Mouse (Mus musculus) forebrain, embryonic 14.5 days (tissue): ENCODE measurements around the gene Prkn. TPM values are rescaled to one million over a fixed set of nuclear protein-coding genes. Genes with fewer than 3 reads are reported as not detected.
"Not testable (repeated sequence)": the region's sequence is repeated elsewhere in the genome, so short reads cannot be mapped to it uniquely, and the experiment has no call there.

Source experiments
- ATAC-seq: fragments of 200-750 bp; cut with Nextera tagmentation; 2 replicates; pipeline ENCODE4 v1.8.0; 2017; ENCODE audit warnings: mild to moderate bottlenecking, moderate library complexity
- DNase-seq: peaks from one replicate; pipeline ENCODE4 v3.0.0-alpha.2; 2015; ENCODE audit warnings: low spot score
- H3K27ac ChIP-seq: fragments of 300-500 bp; sonication (generic); 2 replicates; pipeline ENCODE4 v1.5.1; 2014; ENCODE audit warnings: low read depth, mild to moderate bottlenecking, control low read depth, low read length, moderate library complexity
- H3K27me3 ChIP-seq: fragments of 300-500 bp; sonication (generic); replicated peaks from 2 replicates; pipeline ENCODE4 v1.6.1; 2014; ENCODE audit warnings: low read length, control low read depth, mixed read lengths; ENCODE audit not compliant: control insufficient read depth, insufficient read depth
- H3K36me3 ChIP-seq: fragments of 300-500 bp; sonication (generic); 2 replicates; pipeline ENCODE4 v1.6.1; 2014; ENCODE audit warnings: low read length, control low read depth; ENCODE audit not compliant: control insufficient read depth, insufficient read depth
- H3K4me1 ChIP-seq: fragments of 300-500 bp; sonication (generic); 2 replicates; pipeline ENCODE4 v1.6.1; 2014; ENCODE audit warnings: antibody characterized with exemption, low read length, control low read depth; ENCODE audit not compliant: control insufficient read depth, insufficient read depth
- H3K4me2 ChIP-seq: fragments of 300-500 bp; sonication (generic); 2 replicates; pipeline ENCODE4 v1.6.1; 2014; ENCODE audit warnings: mild to moderate bottlenecking, control low read depth, low read length
- H3K4me3 ChIP-seq: fragments of 300-500 bp; sonication (generic); 2 replicates; pipeline ENCODE4 v1.5.1; 2014; ENCODE audit warnings: low read depth, low read length, control low read depth
- H3K9ac ChIP-seq: fragments of 300-500 bp; sonication (generic); 2 replicates; pipeline ENCODE4 v1.6.1; 2014; ENCODE audit warnings: mild to moderate bottlenecking, low read length, control low read depth, moderate library complexity
- H3K9me3 ChIP-seq: fragments of 300-500 bp; sonication (generic); replicated peaks from 2 replicates; pipeline ENCODE4 v1.6.1; 2016; ENCODE audit warnings: low read length, control low read depth, mixed read lengths; ENCODE audit not compliant: control insufficient read depth
- WGBS: fragments of 180-500 bp; shearing (Covaris S2); extraction: QIAGEN DNeasy Blood & Tissue Kit; methylation state at CpG from one replicate; pipeline ENCODE4 v1.1.7; 2014; 5-methylcytosine and 5-hydroxymethylcytosine counted together
- polyA plus RNA-seq: library from polyadenylated mRNA; unstranded; fragments of >200 nt; fragmentation: Nextera tagmentation; extraction: Ambion mirVana; gene quantifications from 2 replicates; pipeline ENCODE4 v1.2.1, GENCODE M21; 2014

Prkn gene
- polyA plus RNA-seq, 1 experiment from 2014 or later = 1.6 TPM

DNA sequence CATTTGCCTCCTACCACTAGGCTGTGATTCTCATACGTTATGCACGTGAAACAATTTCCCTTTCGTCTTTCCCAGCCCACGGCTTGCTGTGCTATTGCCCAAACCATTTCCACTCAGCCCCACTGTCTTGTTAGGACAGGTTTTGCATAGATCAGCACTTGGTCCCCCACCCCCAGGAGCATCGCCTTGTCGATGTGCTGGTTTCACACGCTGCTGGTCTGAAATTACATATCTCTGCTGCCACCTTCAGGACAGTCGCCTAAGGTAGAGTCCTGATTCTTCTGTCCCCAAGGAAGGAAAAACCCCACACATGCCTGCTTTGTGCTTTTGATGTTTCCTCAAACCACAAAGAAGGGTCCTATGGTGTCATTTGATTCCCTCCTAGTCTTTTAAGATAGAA, 1153.1 kb downstream of the Prkn start:
- H3K27ac ChIP-seq = no peak overlapping the region
- no peaks in the 10 kb centered on the region for H3K9me3 ChIP-seq
- DNase-seq (peak; percentile 88), ATAC-seq (peak; percentile 85)
- no peaks in the 10 kb centered on the region for H3K27me3 ChIP-seq
- no peak overlapping the region for H3K4me2 ChIP-seq
- WGBS = 29% methylated on average over 8 of the region's 8 CpGs
- no peak overlapping the region for H3K9ac ChIP-seq
- H3K36me3 ChIP-seq = no peaks in the 10 kb centered on the region
- no peak overlapping the region for H3K4me3 ChIP-seq
- H3K4me1 ChIP-seq = peaks cover 2% of the 10 kb centered on the region; the same call in 1 of the 2 replicates

DNA sequence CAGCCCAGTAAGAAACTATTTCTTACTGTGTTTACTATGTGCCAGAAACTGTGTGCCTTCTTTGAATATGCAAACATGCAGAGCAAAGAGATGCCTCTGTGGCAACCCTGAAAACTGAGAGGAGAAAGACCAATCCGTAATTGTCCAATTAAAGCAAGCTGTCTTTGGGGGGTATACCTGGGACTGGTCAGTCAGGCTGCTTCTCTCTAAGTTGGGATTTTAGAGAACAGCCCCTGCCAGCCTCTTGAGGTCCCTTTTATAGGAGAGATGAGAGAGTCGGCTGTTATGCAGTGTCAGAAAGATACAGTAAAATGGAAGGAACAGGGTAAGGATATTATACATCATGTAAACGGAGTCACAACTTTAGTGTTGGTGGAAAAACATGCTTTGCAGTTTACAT, 1154.1 kb downstream of the Prkn start:
- Histone ChIP-seq H3K36me3 (no peaks in the 10 kb centered on the region), H3K4me1 (peaks cover 2% of the 10 kb centered on the region; the same call in 1 of the 2 replicates), H3K4me2 (no peak overlapping the region), H3K9me3 (no peaks in the 10 kb centered on the region), H3K27ac (no peak overlapping the region), H3K9ac (no peak overlapping the region), H3K4me3 (no peak overlapping the region), H3K27me3 (no peaks in the 10 kb centered on the region)
- 82% methylated on average over 3 of the region's 3 CpGs for WGBS
- DNase-seq = no peak
- no peak for ATAC-seq

GRCm38 (mm10) chr17:11994754-11995153, 1154.6 kb downstream of the Prkn start:
- DNase-seq, H3K27me3 ChIP-seq, ATAC-seq, H3K4me2 ChIP-seq, H3K4me3 ChIP-seq, H3K27ac ChIP-seq, H3K36me3 ChIP-seq, H3K9me3 ChIP-seq, H3K9ac ChIP-seq, H3K4me1 ChIP-seq: not testable (repeated sequence)
- WGBS = 83% methylated on average over 3 of the region's 3 CpGs

GRCm38 (mm10) chr17:11995522-11995921, 1155.3 kb downstream of the Prkn start:
- 84% methylated on average over 3 of the region's 3 CpGs for WGBS
- Histone ChIP-seq H3K9me3 (no peaks in the 10 kb centered on the region), H3K9ac (no peak overlapping the region), H3K36me3 (no peaks in the 10 kb centered on the region), H3K27ac (no peak overlapping the region), H3K4me2 (no peak overlapping the region), H3K4me3 (no peak overlapping the region), H3K27me3 (no peaks in the 10 kb centered on the region), H3K4me1 (peaks cover 2% of the 10 kb centered on the region; the same call in 1 of the 2 replicates)
- DNase-seq (no peak), ATAC-seq (no peak)

DNA sequence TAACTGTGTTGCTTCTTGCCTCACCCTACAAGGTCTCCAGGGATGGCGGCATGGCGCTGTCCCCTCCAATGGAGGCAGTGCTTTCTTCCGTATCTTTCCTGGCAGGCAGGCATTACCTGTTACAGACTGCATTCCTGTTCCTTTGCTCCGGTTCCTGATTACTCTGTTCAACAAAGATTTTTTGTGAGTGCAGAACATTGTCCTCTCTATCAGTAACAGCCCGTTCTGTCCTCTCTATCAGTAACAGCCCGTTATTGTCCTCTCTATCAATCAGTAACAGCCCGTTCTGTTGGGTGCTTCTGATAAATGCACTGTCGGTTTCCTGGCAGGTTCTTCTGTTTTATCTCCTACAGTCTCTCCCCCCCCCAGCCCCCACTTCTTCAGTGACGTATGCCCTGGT, 1156.1 kb downstream of the Prkn start:
- 73% methylated on average over 9 of the region's 9 CpGs for WGBS
- DNase-seq = no peak
- no peaks in the 10 kb centered on the region for H3K9me3 ChIP-seq

DNA sequence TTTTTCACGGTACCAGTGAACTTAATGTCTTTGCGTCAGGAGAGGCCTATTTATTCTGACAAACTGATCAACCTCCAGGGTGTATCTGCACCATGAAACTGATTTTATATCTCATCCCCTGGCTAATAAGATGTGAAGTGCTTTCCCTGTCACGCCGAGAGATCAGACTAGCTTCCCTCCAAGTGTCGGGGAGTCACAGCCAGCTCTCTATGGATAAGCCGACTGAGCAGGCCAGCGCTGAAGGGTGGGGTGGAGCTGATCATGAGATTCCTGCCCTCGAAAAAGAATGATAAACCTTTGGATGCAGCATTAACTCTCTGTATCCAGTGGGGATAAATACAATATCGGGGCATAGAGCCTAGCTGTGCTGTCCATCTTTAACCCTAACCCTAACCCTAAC, 1160.1 kb downstream of the Prkn start:
- H3K9ac ChIP-seq = no peak overlapping the region
- no peaks in the 10 kb centered on the region for H3K27me3 ChIP-seq
- H3K4me3 ChIP-seq = no peak overlapping the region
- H3K27ac ChIP-seq = no peak overlapping the region
- H3K4me2 ChIP-seq = no peak overlapping the region
- 77% methylated on average over 9 of the region's 9 CpGs for WGBS
- no peaks in the 10 kb centered on the region for H3K4me1 ChIP-seq
- no peaks in the 10 kb centered on the region for H3K9me3 ChIP-seq
- DNase-seq (no peak), ATAC-seq (no peak)
- H3K36me3 ChIP-seq = no peaks in the 10 kb centered on the region

More for the DNA sequence above, 1156.1 kb downstream of the Prkn start:
- H3K4me3 ChIP-seq = no peak overlapping the region
- H3K27me3 ChIP-seq = no peaks in the 10 kb centered on the region
- ATAC-seq = no peak
- H3K27ac ChIP-seq = no peak overlapping the region
- no peak overlapping the region for H3K9ac ChIP-seq
- H3K4me2 ChIP-seq = no peak overlapping the region
- H3K36me3 ChIP-seq = no peaks in the 10 kb centered on the region
- H3K4me1 ChIP-seq = peaks cover 2% of the 10 kb centered on the region; the same call in 1 of the 2 replicates

DNA sequence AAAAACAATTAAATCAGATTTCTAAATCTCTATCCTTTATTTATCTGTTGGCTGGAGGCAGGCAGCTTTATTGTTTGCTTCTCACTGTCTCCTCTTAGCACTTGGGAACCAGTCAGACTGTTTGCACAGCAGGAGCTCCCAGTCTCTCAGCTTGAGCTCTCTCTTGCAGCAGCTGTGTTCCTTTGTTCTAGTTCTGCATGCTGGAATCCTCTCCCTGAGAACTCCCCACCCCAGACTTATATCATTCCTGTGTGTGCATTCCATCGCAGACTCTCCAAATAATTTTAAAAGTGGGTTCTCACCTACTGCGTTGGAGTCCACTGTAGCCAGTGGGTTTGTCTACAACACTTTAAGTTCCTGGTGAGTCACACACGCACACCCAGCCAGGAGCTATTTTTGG, 1181.1 kb downstream of the Prkn start:
- 56% methylated on average over 3 of the region's 3 CpGs for WGBS
- Histone ChIP-seq H3K27ac (no peak overlapping the region), H3K27me3 (no peaks in the 10 kb centered on the region), H3K9ac (no peak overlapping the region), H3K36me3 (no peaks in the 10 kb centered on the region), H3K4me2 (no peak overlapping the region), H3K4me3 (no peak overlapping the region), H3K9me3 (no peaks in the 10 kb centered on the region), H3K4me1 (no peaks in the 10 kb centered on the region)
- DNase-seq (no peak), ATAC-seq (no peak)

DNA sequence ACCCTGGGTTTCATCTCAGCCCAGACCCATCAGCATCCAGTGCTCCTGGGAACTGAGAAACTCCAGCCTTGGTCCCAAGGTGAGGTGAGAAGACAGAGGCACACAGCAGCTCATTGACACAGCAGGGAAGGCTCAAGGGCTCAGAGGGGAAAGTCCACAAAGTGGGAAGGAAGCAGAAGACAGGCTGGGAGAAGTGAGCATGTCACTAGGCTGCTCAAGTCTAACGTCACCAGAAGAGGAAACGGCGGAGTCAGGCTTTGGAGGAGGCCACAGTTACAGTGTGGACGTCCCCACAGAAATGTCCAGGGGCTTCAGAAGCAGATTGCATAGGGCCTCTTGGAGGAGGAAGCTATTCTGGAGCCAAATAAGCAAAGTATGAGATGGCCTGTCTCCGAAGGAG, 1189.2 kb downstream of the Prkn start:
- peaks cover 3% of the 10 kb centered on the region; the same call in 1 of the 2 replicates for H3K4me1 ChIP-seq
- no peak overlapping the region for H3K4me2 ChIP-seq
- H3K36me3 ChIP-seq = no peaks in the 10 kb centered on the region
- H3K27me3 ChIP-seq = no peaks in the 10 kb centered on the region
- H3K9me3 ChIP-seq = no peaks in the 10 kb centered on the region
- H3K9ac ChIP-seq = no peak overlapping the region
- no peak overlapping the region for H3K27ac ChIP-seq
- 84% methylated on average over 5 of the region's 5 CpGs for WGBS
- ATAC-seq (no peak), DNase-seq (no peak)
- H3K4me3 ChIP-seq = no peak overlapping the region

GRCm38 (mm10) chr17:12029921-12030461, 1189.8 kb downstream of the Prkn start:
- WGBS = 10% methylated on average over 14 of the region's 14 CpGs
- Histone ChIP-seq H3K9ac (no peak overlapping the region), H3K4me1 (peaks cover 3% of the 10 kb centered on the region; the same call in 1 of the 2 replicates), H3K27me3 (no peaks in the 10 kb centered on the region), H3K9me3 (no peaks in the 10 kb centered on the region), H3K4me2 (peak overlapping the region; percentile 8; the same call in 1 of the 2 replicates), H3K36me3 (no peaks in the 10 kb centered on the region), H3K4me3 (no peak overlapping the region), H3K27ac (no peak overlapping the region; the same call in 1 of the 2 replicates)
- ATAC-seq (peak; percentile 24; the same call in 1 of the 2 replicates), DNase-seq (peak; percentile 49)
